ENCODE assay signal across 12 mouse cellular contexts in the genomic region with DNA sequence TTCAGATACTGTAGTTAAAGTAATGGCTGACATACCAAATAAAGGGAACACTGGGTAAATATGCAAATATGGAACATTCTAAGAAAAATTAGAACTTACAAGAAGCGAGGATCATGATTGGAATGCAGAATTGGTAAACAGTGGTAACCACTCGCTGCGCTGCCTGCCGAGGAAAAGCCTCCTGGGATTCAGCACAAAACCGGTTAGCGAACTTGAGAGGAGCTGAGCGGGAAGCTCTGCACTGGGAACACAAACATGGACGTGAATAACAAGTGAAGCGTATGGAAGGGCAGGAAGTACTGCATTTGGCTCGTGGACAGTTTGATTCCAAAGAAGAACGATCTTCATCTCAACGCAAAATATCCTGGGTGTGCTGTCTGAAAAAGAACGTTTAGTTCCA.
A peak's percentile ranks its signal among the peaks of the same experiment; 100 is the strongest.
DNase-seq lines count a peak whose midpoint lies in the region; ATAC-seq and TF ChIP-seq lines count a peak whose summit lies in the region.
"Had no signal": no experiment of that assay in that cellular context is flagged by ENCODE, and none has a peak within 500 bp of the region (broad histone marks: within the 10 kb centered on the region; RNA-seq: fewer than 3 reads in every experiment).

No protein-coding gene starts in this region.

- H3K27ac ChIP-seq in forebrain, embryonic 13.5 days = no peak overlapping the region
- H3K27ac ChIP-seq in forebrain, embryonic 10.5 days = no peak overlapping the region
- H3K27ac ChIP-seq in liver, postnatal 0 days (ENCODE audit: low read depth) = no peak overlapping the region
- no peak overlapping the region for H3K27ac ChIP-seq in embryonic facial prominence, embryonic 11.5 days (replicated peaks; ENCODE audit: low read depth, low read length)
- no peak overlapping the region for H3K27ac ChIP-seq in midbrain, embryonic 15.5 days
- H3K27ac ChIP-seq: macrophage had no signal

- no peak overlapping the region for H3K4me3 ChIP-seq in forebrain, embryonic 13.5 days
- no peak overlapping the region for H3K4me3 ChIP-seq in forebrain, embryonic 10.5 days
- H3K4me3 ChIP-seq in liver, postnatal 0 days (ENCODE audit: low read depth, low read length) = no peak overlapping the region
- no peak overlapping the region for H3K4me3 ChIP-seq in embryonic facial prominence, embryonic 11.5 days (ENCODE audit: low read depth, low read length)
- H3K4me3 ChIP-seq in midbrain, embryonic 15.5 days = no peak overlapping the region

- H3K9me3 ChIP-seq in forebrain, embryonic 13.5 days (replicated peaks) = no peaks in the 10 kb centered on the region
- no peaks in the 10 kb centered on the region for H3K9me3 ChIP-seq in forebrain, embryonic 10.5 days
- H3K9me3 ChIP-seq in liver, postnatal 0 days (ENCODE audit: low read length) = no peaks in the 10 kb centered on the region
- no peaks in the 10 kb centered on the region for H3K9me3 ChIP-seq in embryonic facial prominence, embryonic 11.5 days (replicated peaks; ENCODE audit: control insufficient read depth, low read length)
- no peaks in the 10 kb centered on the region for H3K9me3 ChIP-seq in midbrain, embryonic 15.5 days

- TF ChIP-seq CTCF in liver, postnatal 0 days (IDR thresholded peaks at IDR 0.05; ENCODE audit: low read depth) = no peak

- 0 out of 2 replicates have a peak overlapping the region, but pooled peaks have one; percentile 7 for H3K4me2 ChIP-seq in forebrain, embryonic 13.5 days
- H3K4me2 ChIP-seq in liver, postnatal 0 days (ENCODE audit: low read depth, low read length) = peak overlapping the region; percentile 18; the same call in 1 of the 2 replicates
- H3K4me2 ChIP-seq in embryonic facial prominence, embryonic 11.5 days (ENCODE audit: low read depth, low read length) = no peak overlapping the region
- peak overlapping the region; percentile 24; the same call in 1 of the 2 replicates for H3K4me2 ChIP-seq in midbrain, embryonic 15.5 days

- ATAC-seq in forebrain, embryonic 13.5 days = no peak
- no peak for ATAC-seq in liver, postnatal 0 days
- no peak for ATAC-seq in embryonic facial prominence, embryonic 11.5 days (replicated peaks; ENCODE audit: insufficient number of reproducible peaks, low FRiP score, low TSS enrichment, low read depth)
- ATAC-seq in midbrain, embryonic 15.5 days (replicated peaks) = no peak
- ATAC-seq: Patski had no signal

- WGBS in forebrain, embryonic 13.5 days = 37% methylated on average over 13 of the region's 13 CpGs
- 46% methylated on average over 13 of the region's 13 CpGs for WGBS in forebrain, embryonic 10.5 days
- WGBS in liver, postnatal 0 days (ENCODE audit: insufficient replicate concordance) = 41% methylated on average over 13 of the region's 13 CpGs
- WGBS in embryonic facial prominence, embryonic 11.5 days = 26% methylated on average over 13 of the region's 13 CpGs
- 29% methylated on average over 13 of the region's 13 CpGs for WGBS in midbrain, embryonic 15.5 days

- H3K27me3 ChIP-seq in forebrain, embryonic 13.5 days = peaks cover 11% of the 10 kb centered on the region
- no peaks in the 10 kb centered on the region for H3K27me3 ChIP-seq in forebrain, embryonic 10.5 days (ENCODE audit: poor library complexity, severe bottlenecking)
- H3K27me3 ChIP-seq in liver, postnatal 0 days (ENCODE audit: insufficient read depth, low read length) = no peaks in the 10 kb centered on the region
- H3K27me3 ChIP-seq in embryonic facial prominence, embryonic 11.5 days (ENCODE audit: control insufficient read depth, insufficient read depth, low read length) = no peaks in the 10 kb centered on the region
- no peaks in the 10 kb centered on the region for H3K27me3 ChIP-seq in midbrain, embryonic 15.5 days (replicated peaks)

- TF ChIP-seq EP300 in liver, postnatal 0 days (IDR thresholded peaks at IDR 0.05; ENCODE audit: low read depth) = no peak

- DNase-seq in forebrain, embryonic 10.5 days (ENCODE audit: extremely low spot score, low spot score) = no peak
- DNase-seq in liver, postnatal 0 days = no peak
- DNase-seq in liver = no peak
- DNase-seq in embryonic facial prominence, embryonic 11.5 days (ENCODE audit: low spot score) = peak; percentile 24
- DNase-seq in T-cell, adult 2 months (ENCODE audit: low spot score) = no peak
- no peak for DNase-seq in thymus, postnatal 14 days
- DNase-seq: kidney, adult 2 months; spleen, adult 18-20 months had no signal

- peaks cover 10% of the 10 kb centered on the region; the same call in 1 of the 2 replicates for H3K4me1 ChIP-seq in forebrain, embryonic 13.5 days
- H3K4me1 ChIP-seq in forebrain, embryonic 10.5 days = peaks cover 14% of the 10 kb centered on the region
- no peaks in the 10 kb centered on the region for H3K4me1 ChIP-seq in liver, postnatal 0 days (ENCODE audit: insufficient read depth)
- H3K4me1 ChIP-seq in embryonic facial prominence, embryonic 11.5 days (ENCODE audit: control insufficient read depth, insufficient read depth, low read length) = 0 out of 2 replicates have a peak, but pooled peaks cover 2% of the 10 kb centered on the region
- H3K4me1 ChIP-seq in midbrain, embryonic 15.5 days = peaks cover 31% of the 10 kb centered on the region

- H3K9ac ChIP-seq in forebrain, embryonic 13.5 days = no peak overlapping the region
- no peak overlapping the region for H3K9ac ChIP-seq in liver, postnatal 0 days (replicated peaks)
- H3K9ac ChIP-seq in embryonic facial prominence, embryonic 11.5 days (replicated peaks; ENCODE audit: low read length) = no peak overlapping the region; the same call in 1 of the 2 replicates
- H3K9ac ChIP-seq in midbrain, embryonic 15.5 days = no peak overlapping the region

- no peaks in the 10 kb centered on the region for H3K36me3 ChIP-seq in forebrain, embryonic 13.5 days (ENCODE audit: poor library complexity, severe bottlenecking)
- no peaks in the 10 kb centered on the region for H3K36me3 ChIP-seq in forebrain, embryonic 10.5 days (replicated peaks)
- H3K36me3 ChIP-seq in liver, postnatal 0 days (replicated peaks; ENCODE audit: insufficient read depth, low read length) = no peaks in the 10 kb centered on the region
- no peaks in the 10 kb centered on the region for H3K36me3 ChIP-seq in embryonic facial prominence, embryonic 11.5 days (replicated peaks; ENCODE audit: control insufficient read depth, insufficient read depth, low read depth, low read length)
- no peaks in the 10 kb centered on the region for H3K36me3 ChIP-seq in midbrain, embryonic 15.5 days (replicated peaks)
